Mouse (Mus musculus) G1E (cell line): ENCODE measurements around the gene Pnpla1. TPM values are rescaled to one million over a fixed set of nuclear protein-coding genes. Genes with fewer than 3 reads are reported as not detected.

Experiments used
- ATAC-seq: 2 replicates; pipeline ENCODE4 v1.8.0; 2016; ENCODE audit warnings: mild to moderate bottlenecking; ENCODE audit not compliant: insufficient number of reproducible peaks, poor library complexity, low FRiP score, severe bottlenecking; ENCODE audit errors: extremely low read depth
- DNase-seq: peaks from one replicate; pipeline ENCODE4 v3.0.0; 2012; ENCODE audit warnings: low spot score
- H3K27me3 ChIP-seq: 2 replicates; pipeline ENCODE4 v1.6.1; 2012; ENCODE audit warnings: mild to moderate bottlenecking, low read length, inconsistent platforms; ENCODE audit not compliant: insufficient read depth
- H3K36me3 ChIP-seq: replicated peaks from 2 replicates; pipeline ENCODE3; 2012; ENCODE audit warnings: mild to moderate bottlenecking, inconsistent platforms
- H3K4me1 ChIP-seq: 2 replicates; pipeline ENCODE4 v1.6.1; 2012; ENCODE audit warnings: low read depth, low read length, inconsistent platforms, mixed read lengths; ENCODE audit not compliant: insufficient read depth
- H3K4me3 ChIP-seq: 2 replicates; pipeline ENCODE4 v1.5.1; 2012; ENCODE audit warnings: low read depth, mild to moderate bottlenecking, inconsistent platforms, low read length, moderate library complexity, mixed read lengths
- H3K9me3 ChIP-seq: replicated peaks from 2 replicates; pipeline ENCODE4 v1.6.1; 2012; ENCODE audit warnings: inconsistent platforms
- CTCF ChIP-seq: IDR thresholded peaks from 2 replicates; pipeline ENCODE4 v1.5.1; 2012; ENCODE audit warnings: low read depth, low read length, inconsistent platforms, mixed read lengths
- GATA1 ChIP-seq: IDR thresholded peaks from 2 replicates; pipeline ENCODE4 v1.6.1; 2012; ENCODE audit warnings: borderline replicate concordance, low read length, inconsistent platforms, mixed read lengths
- GATA2 ChIP-seq: IDR thresholded peaks from 2 replicates; pipeline ENCODE4 v1.6.1; 2012; ENCODE audit warnings: low read depth, low read length, inconsistent platforms, borderline replicate concordance
- POLR2AphosphoS5 ChIP-seq: IDR thresholded peaks from 2 replicates; pipeline ENCODE4 v1.6.1; 2012; ENCODE audit warnings: low read depth, low read length, inconsistent platforms; ENCODE audit not compliant: insufficient replicate concordance
- TAL1 ChIP-seq: conservative IDR thresholded peaks from 2 replicates; pipeline ENCODE4 v1.6.1; 2012; ENCODE audit warnings: low read depth, low read length, inconsistent platforms, mixed read lengths
- polyA plus RNA-seq: library from polyadenylated mRNA; stranded (reverse); fragments of >175 nt; gene quantifications from 2 replicates; pipeline ENCODE4 v1.2.3, GENCODE M21; 2012
- total RNA-seq, 2 experiments: library from RNA; stranded (forward) in 1 of 2; stranded (reverse) in 1 of 2; fragments of 200-1000 nt in 1 of 2; fragments of >200 nt in 1 of 2; fragmentation: Nextera tagmentation in 1 of 2; gene quantifications; 2 replicates each; pipeline ENCODE4 v1.2.3; 2014 to 2017

Gene Pnpla1
- total and polyA plus RNA-seq, 3 experiments: not detected

DNA sequence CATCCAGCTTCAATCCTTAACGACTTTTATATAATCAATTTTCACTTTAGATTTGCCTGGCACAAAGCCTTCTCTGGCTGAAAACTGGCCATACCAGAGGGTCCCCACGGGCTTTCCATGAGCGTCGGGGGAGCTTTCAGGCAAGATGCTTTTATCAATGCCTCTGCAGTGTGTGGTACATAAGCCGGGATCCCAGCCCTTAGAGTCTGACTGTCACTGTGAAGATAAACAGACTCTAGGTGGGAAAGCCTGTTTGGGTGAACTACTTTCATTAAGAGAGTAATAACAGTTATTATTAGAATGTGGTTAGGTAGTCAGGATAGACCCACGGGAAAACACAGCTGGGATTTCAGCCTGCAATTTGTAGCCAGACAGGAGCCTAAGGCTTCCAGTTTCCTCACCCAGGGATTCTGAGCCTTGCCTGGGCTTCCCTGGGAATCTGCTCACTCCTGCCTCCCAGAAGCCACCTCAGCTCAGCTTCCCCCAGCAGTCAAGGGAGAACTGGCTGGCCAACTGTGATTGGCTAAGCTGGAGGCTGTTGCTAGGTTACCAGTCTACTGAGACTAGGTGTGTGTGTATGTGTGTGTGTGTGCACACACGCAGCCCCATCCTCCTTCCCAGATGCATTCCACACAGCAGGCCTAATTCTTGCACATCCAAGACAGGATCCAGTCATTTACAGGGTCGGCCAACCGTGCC, 11.3 kb downstream of the Pnpla1 start:
- ATAC-seq (no peak), DNase-seq (no peak)

DNA sequence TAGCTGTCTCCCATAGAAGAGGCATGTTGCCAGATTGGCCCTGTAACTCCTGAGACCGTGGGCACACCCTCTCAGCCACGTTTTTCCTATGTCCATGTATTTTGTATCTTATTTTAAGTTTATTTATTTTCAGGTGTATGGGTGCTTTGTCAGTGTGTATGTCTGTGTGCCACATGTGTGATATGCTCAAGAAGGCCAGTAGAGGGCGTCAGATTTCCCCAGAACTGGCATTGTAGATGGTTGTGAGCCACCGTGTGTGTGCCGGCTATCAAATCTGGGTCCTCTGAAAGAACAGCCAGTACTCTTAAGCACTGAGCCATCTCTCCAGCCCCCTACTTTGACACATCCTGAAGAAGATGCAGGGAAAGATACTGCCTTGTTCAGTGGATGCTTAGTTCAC, 12.2 kb downstream of the Pnpla1 start:
- Histone ChIP-seq H3K4me3 (no peak overlapping the region), H3K9me3 (no peaks in the 10 kb centered on the region), H3K27me3 (peaks cover 24% of the 10 kb centered on the region), H3K4me1 (no peaks in the 10 kb centered on the region), H3K36me3 (no peaks in the 10 kb centered on the region)
- TF ChIP-seq TAL1: no peak
- no peak for TF ChIP-seq CTCF
- TF ChIP-seq POLR2AphosphoS5: no peak
- no peak for TF ChIP-seq GATA1
- no peak for TF ChIP-seq GATA2
- ATAC-seq (no peak), DNase-seq (no peak)

More for the DNA sequence above, 11.3 kb downstream of the Pnpla1 start:
- H3K9me3 ChIP-seq: no peaks in the 10 kb centered on the region
- no peaks in the 10 kb centered on the region for H3K36me3 ChIP-seq
- peaks cover 27% of the 10 kb centered on the region for H3K27me3 ChIP-seq
- TF ChIP-seq GATA1 (no peak), CTCF (no peak), POLR2AphosphoS5 (no peak), GATA2 (no peak), TAL1 (no peak)
- H3K4me3 ChIP-seq: no peak overlapping the region
- H3K4me1 ChIP-seq: no peaks in the 10 kb centered on the region

DNA sequence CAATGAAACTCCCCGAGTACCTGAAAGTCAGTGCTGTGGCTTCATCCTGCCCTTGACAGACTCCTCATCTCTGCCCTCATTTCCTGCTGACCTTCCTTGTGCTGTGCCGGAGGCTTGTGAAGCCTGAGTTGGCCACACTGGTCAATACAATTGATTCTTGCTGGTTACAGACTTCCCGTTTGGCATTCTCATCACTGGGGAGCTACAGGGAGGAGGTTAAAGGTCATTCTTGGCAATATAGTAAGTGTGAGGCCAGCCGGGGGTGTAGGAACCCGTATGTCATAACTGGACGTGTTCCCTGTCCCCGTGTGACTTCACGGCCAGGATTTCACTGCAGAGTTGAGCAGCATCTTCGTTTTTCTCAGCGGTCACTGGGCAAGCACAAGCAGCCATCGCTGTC, 13.6 kb downstream of the Pnpla1 start:
- DNase-seq: no peak
- Histone ChIP-seq H3K27me3 (peaks cover 27% of the 10 kb centered on the region), H3K9me3 (no peaks in the 10 kb centered on the region), H3K4me1 (0 out of 2 replicates have a peak, but pooled peaks cover 1% of the 10 kb centered on the region), H3K36me3 (no peaks in the 10 kb centered on the region), H3K4me3 (no peak overlapping the region)
- no peak for TF ChIP-seq GATA1
- no peak for TF ChIP-seq POLR2AphosphoS5
- TF ChIP-seq CTCF: no peak
- TF ChIP-seq GATA2: no peak
- no peak for TF ChIP-seq TAL1
- ATAC-seq: no peak

DNA sequence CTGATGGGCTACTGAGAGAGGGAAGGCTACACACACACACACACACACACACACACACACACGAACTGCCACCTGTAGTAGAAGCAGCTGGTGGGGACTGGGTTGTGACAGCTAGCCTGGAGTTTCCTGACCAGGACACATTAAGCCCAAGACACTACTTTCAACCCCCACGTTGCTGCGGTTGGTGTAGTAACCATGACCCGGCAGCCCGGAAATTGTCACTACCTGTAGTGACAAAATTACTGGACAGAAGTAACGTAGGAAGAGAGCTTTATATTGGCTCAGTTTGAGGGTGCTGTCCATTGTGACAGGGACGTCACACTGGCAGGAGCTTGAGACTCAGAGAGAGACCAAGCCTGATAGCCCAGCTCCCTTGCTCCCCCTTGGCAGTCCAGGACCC, 14.1 kb downstream of the Pnpla1 start:
- no peak for TF ChIP-seq POLR2AphosphoS5
- H3K27me3 ChIP-seq: peaks cover 29% of the 10 kb centered on the region

DNA sequence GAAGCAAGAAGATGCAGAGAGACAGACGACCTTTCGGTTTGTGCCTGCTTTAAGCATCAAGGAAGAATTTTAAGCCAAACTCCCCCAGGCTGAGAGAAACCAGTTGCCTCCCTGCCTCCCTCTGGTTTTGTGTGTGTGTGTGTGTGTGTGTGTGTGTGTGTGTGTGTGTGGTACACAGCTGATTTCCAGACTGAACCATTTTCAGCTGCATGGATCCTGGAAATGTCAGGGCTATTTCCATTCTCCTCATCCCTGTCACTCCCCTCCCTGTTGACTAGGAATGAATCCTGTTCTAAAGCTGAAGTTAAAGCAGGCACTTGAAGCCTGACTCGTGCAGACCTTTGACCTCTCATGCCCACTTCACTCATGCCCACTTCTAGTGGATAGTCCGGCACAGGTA, 16.0 kb downstream of the Pnpla1 start:
- TF ChIP-seq GATA2 (no peak), POLR2AphosphoS5 (no peak), GATA1 (no peak), CTCF (no peak), TAL1 (no peak)
- no peaks in the 10 kb centered on the region for H3K9me3 ChIP-seq
- H3K27me3 ChIP-seq: peaks cover 29% of the 10 kb centered on the region
- no peak for ATAC-seq
- no peak overlapping the region for H3K4me3 ChIP-seq
- H3K4me1 ChIP-seq: 0 out of 2 replicates have a peak, but pooled peaks cover 4% of the 10 kb centered on the region
- no peak for DNase-seq
- no peaks in the 10 kb centered on the region for H3K36me3 ChIP-seq

More for the DNA sequence above, 14.1 kb downstream of the Pnpla1 start:
- Histone ChIP-seq H3K4me3 (no peak overlapping the region), H3K9me3 (no peaks in the 10 kb centered on the region), H3K36me3 (no peaks in the 10 kb centered on the region), H3K4me1 (0 out of 2 replicates have a peak, but pooled peaks cover 4% of the 10 kb centered on the region)
- no peak for ATAC-seq
- DNase-seq: no peak

DNA sequence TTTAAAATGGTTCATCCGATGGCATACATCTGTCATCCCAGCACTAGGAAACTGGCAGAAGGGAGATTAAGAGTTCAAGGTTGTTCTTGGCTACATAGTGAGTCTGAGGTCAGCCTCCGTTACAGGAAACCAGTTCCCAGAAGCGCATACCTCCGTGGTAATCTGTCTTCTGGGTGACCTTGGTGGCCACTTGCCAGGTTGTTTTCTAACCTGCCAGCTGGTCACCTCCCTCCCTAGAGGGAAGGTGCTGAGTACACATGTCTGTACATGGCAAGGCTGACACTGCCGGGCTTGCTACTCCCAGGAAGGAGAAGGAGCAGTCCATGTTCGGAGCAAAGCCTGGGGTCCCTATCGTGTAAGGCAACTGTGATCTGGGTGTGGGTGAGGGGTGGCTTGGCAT, 16.6 kb downstream of the Pnpla1 start:
- no peak overlapping the region for H3K4me3 ChIP-seq
- H3K27me3 ChIP-seq: peaks cover 24% of the 10 kb centered on the region
- TF ChIP-seq GATA2: no peak
- TF ChIP-seq POLR2AphosphoS5: no peak
- no peak for TF ChIP-seq GATA1
- no peak for TF ChIP-seq TAL1
- no peak for TF ChIP-seq CTCF
- H3K4me1 ChIP-seq: 0 out of 2 replicates have a peak, but pooled peaks cover 4% of the 10 kb centered on the region
- H3K9me3 ChIP-seq: no peaks in the 10 kb centered on the region
- no peak for DNase-seq
- no peaks in the 10 kb centered on the region for H3K36me3 ChIP-seq
- no peak for ATAC-seq
